Mouse (Mus musculus) liver, adult 2 months (tissue): Measurements from ENCODE around the gene Mdga1.

Experiments
- CTCF ChIP-seq: fragments of 200-500 bp; IDR thresholded peaks from 2 replicates; pipeline ENCODE4 v1.5.1; 2011; ENCODE audit warnings: low read depth, low read length, control low read depth
- POLR2A ChIP-seq: fragments of 200-500 bp; IDR thresholded peaks from 2 replicates; pipeline ENCODE4 v1.6.1; 2011; ENCODE audit warnings: low read length, control low read depth; ENCODE audit not compliant: insufficient read depth; ENCODE audit errors: extremely low read depth

- no peak for TF ChIP-seq POLR2A
- no peak for TF ChIP-seq CTCF
Measured at GRCm38 (mm10) chr17:29844949-29845348, 124.9 kb downstream of the Mdga1 start.
